Mouse (Mus musculus): ENCODE measurements around the gene Toe1.
"Not testable (repeated sequence)": the region's sequence is repeated elsewhere in the genome, so short reads cannot be mapped to it uniquely, and the experiment has no call there.

Toe1 gene

GRCm38 (mm10) chr4:116807197-116808129 lies at the start of gene Toe1, which contains the start of gene Mutyh:
TSS of gene Toe1 (minus strand) at chr4:116807640.
TSS of gene Mutyh (plus strand) at chr4:116807723.
- DNase-seq (ENCODE audit: extremely low spot score, low spot score): peak; percentile 96

- no peak for DNase-seq (ENCODE audit: extremely low spot score, low spot score)
Measured at GRCm38 (mm10) chr4:116857203-116857602, 49.8 kb upstream of the Toe1 start.

- peak; percentile 17 for DNase-seq (ENCODE audit: extremely low spot score, low spot score)
Measured at GRCm38 (mm10) chr4:116854286-116854685, 46.8 kb upstream of the Toe1 start.

GRCm38 (mm10) chr4:116849901-116850300 lies 42.5 kb upstream of the Toe1 start:
- DNase-seq (ENCODE audit: extremely low spot score, low spot score): no peak

- no peak for DNase-seq (ENCODE audit: extremely low spot score, low spot score)
Measured at GRCm38 (mm10) chr4:116844324-116844723, 36.9 kb upstream of the Toe1 start.

GRCm38 (mm10) chr4:116840841-116841240 lies 33.4 kb upstream of the Toe1 start:
- no peak for DNase-seq (ENCODE audit: extremely low spot score, low spot score)

GRCm38 (mm10) chr4:116840096-116840495 lies 32.7 kb upstream of the Toe1 start:
- not testable (repeated sequence) for DNase-seq (ENCODE audit: extremely low spot score, low spot score)

GRCm38 (mm10) chr4:116838999-116839398 lies 31.6 kb upstream of the Toe1 start:
- DNase-seq (ENCODE audit: extremely low spot score, low spot score): no peak

- peak; percentile 57 for DNase-seq (ENCODE audit: extremely low spot score, low spot score)
Measured at GRCm38 (mm10) chr4:116830070-116830368, 22.6 kb upstream of the Toe1 start.

- no peak for DNase-seq (ENCODE audit: extremely low spot score, low spot score)
Measured at GRCm38 (mm10) chr4:116829364-116830069, 22.1 kb upstream of the Toe1 start.

- peak; percentile 52 for DNase-seq (ENCODE audit: extremely low spot score, low spot score)
Measured at GRCm38 (mm10) chr4:116827819-116828218, 20.4 kb upstream of the Toe1 start.

- DNase-seq (ENCODE audit: extremely low spot score, low spot score): peak; percentile 77
Measured at GRCm38 (mm10) chr4:116824541-116825004, 17.1 kb upstream of the Toe1 start.

GRCm38 (mm10) chr4:116821694-116822016 lies 14.2 kb upstream of the Toe1 start, which contains the start of gene Hpdl:
TSS of gene Hpdl (minus strand) at chr4:116821707.
- no peak for DNase-seq (ENCODE audit: extremely low spot score, low spot score)

GRCm38 (mm10) chr4:116820902-116821693 lies 13.7 kb upstream of the Toe1 start:
- peak; percentile 75 for DNase-seq (ENCODE audit: extremely low spot score, low spot score)

GRCm38 (mm10) chr4:116819968-116820901 lies 12.8 kb upstream of the Toe1 start:
- no peak for DNase-seq (ENCODE audit: extremely low spot score, low spot score)

- no peak for DNase-seq (ENCODE audit: extremely low spot score, low spot score)
Measured at GRCm38 (mm10) chr4:116817486-116817885, 10.0 kb upstream of the Toe1 start.

- no peak for DNase-seq (ENCODE audit: extremely low spot score, low spot score)
Measured at GRCm38 (mm10) chr4:116815276-116815675, 7.8 kb upstream of the Toe1 start.

- no peak for DNase-seq (ENCODE audit: extremely low spot score, low spot score)
Measured at GRCm38 (mm10) chr4:116811012-116811411, 3.6 kb upstream of the Toe1 start.

- DNase-seq (ENCODE audit: extremely low spot score, low spot score): peak; percentile 29
Measured at GRCm38 (mm10) chr4:116799901-116800300, 7.5 kb downstream of the Toe1 start.

GRCm38 (mm10) chr4:116796442-116797110 lies 10.9 kb downstream of the Toe1 start:
- no peak for DNase-seq (ENCODE audit: extremely low spot score, low spot score)
